Mouse (Mus musculus) MEL (cell line): ENCODE data around the gene Hook2.

Experiments used
- CTCF ChIP-seq, 3 experiments: IDR thresholded peaks in 2 of 3; conservative IDR thresholded peaks in 1 of 3; 2 replicates each; pipeline ENCODE4 v1.5.1; 2011 to 2012; ENCODE audit warnings: low read length in 3 of 3, low read depth in 2 of 3, mild to moderate bottlenecking in 2 of 3, improper control_type of control experiment in 1 of 3, inconsistent platforms in 1 of 3, mixed read lengths in 1 of 3, moderate library complexity in 1 of 3; ENCODE audit not compliant: control insufficient read depth in 1 of 3, insufficient read depth in 1 of 3, poor library complexity in 1 of 3, severe bottlenecking in 1 of 3
- EP300 ChIP-seq, 2 experiments: IDR thresholded peaks; 2 replicates each; pipeline ENCODE4 v1.6.1; 2011; ENCODE audit warnings: improper control_type of control experiment in 2 of 2, low read length in 2 of 2, low read depth in 1 of 2, mild to moderate bottlenecking in 1 of 2
- SIN3A ChIP-seq: IDR thresholded peaks from 2 replicates; pipeline ENCODE4 v1.6.1; 2012; ENCODE audit warnings: low read length, improper control_type of control experiment, inconsistent platforms
- ZKSCAN1 ChIP-seq: IDR thresholded peaks from 2 replicates; pipeline ENCODE4 v1.6.1; 2012; ENCODE audit warnings: low read depth, mild to moderate bottlenecking, inconsistent platforms, low read length, improper control_type of control experiment, moderate library complexity

DNA sequence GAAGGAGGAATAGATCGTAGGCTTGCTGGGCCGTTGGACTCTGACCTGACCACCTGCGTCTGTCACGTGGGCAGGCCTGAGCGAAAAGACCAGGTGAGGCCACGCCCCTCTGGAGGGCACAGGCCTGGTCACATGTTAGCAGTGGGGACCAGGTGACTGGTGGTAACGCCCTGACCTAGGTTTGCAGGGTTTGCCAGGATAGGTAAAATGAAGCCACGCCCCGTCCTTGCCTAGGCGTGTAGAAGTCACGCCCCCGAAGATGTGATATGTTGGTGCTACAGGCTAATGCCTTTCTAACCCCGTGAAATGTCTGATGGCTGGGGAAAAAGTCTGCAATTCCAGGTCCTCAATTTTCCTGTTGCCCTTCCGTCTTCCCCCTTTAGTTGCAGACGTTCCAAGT lies 433 bp downstream of the Hook2 start:
- TF ChIP-seq EP300 (IDR thresholded peaks at IDR 0.05; ENCODE audit: low read depth in 1 of 2, low read length in 2 of 2) (no peak), ZKSCAN1 (no peak), CTCF (IDR thresholded peaks at IDR 0.05 in 2 of 3, conservative IDR thresholded peaks at IDR 0.05 in 1 of 3; ENCODE audit: control insufficient read depth in 1 of 3, insufficient read depth in 1 of 3, low read depth in 2 of 3, low read length in 3 of 3, poor library complexity in 1 of 3, severe bottlenecking in 1 of 3) (no peak), SIN3A (no peak)
